Mouse (Mus musculus): ENCODE measurements around the gene Pknox2.
A peak's percentile ranks its signal among the peaks of the same experiment; 100 is the strongest.

Gene Pknox2

DNA sequence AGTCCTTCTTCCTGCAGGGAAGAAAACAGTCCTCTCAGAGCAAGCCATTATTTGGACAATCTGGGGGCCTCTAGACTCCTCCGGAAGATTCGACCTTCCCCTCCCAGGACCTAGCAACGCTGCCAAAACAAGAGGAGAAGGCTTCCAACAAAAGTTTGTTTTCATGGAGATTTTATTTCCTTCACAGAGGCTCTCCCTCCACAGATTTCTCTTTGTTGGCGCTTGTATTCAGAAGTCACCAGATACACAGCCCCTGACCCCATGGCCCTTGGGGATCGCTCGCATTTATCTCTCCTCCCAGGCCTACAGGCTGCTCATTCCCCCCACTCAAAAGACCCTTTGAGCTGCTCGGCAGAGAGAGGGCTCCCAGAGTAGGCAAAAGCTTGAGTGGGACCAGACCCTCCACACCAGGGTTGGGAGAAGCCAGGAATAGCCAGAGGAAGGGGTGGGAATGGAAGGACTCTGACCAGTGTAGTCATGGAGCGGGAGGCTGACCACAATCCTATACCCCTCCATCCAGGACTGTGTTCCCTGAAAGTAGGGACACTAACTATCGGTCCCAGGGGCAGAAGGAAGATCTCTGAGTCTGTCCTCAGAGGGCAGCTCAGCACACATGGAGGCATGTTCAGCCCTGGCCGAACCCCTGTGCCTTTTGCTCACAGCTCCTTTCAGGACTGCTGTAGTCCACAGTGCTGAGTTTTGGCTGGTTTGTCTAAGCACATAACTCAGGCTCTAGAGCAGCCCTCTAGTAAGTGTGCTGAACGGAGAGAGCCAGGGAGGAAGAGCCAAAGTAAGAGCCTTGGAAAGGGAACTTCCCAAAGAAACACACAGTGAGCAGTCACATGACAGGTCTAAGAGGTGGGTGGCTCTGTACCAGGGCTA lies 45.9 kb downstream of the Pknox2 start:
- no peak for DNase-seq (ENCODE audit: low read depth)

DNA sequence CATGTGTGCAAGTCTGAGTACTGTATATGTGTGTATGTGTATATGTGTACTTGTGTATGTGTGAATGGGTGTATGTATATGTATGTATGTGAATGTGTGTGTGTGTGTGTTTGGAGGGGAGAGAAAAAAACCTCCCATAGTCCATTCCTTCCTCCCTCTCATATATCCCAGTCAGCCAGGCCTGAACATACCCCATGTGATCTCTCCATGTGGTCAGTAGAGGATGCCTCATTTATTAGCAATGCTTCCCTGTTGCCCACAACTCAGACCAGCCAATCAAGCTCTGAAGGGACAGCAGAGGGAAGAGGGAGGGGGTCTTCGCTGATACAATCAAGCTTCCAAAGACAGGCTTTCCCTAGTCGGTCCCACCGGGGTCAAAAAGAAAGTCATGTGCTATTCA lies 47.6 kb downstream of the Pknox2 start:
- no peak for DNase-seq (ENCODE audit: low read depth)

DNA sequence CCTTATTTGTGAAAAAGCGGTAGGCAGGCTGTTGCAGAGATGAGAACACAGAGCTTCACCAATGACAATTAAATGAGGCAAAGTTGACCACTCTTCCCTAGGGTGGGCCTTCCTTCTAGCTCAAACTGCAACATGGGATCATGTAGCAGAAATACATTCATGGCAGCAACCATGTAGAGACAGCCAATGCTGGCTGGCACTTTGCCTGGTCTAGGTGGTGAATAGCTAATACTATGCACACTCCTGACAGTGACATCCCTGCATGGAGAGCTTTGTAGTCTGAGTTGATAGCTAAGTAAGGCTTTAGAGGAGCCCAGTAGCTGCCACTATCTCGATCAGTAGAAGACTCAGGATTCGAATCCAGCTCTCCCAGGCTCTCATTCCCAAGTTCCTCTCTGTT lies 48.6 kb downstream of the Pknox2 start:
- DNase-seq (ENCODE audit: low read depth) = no peak

DNA sequence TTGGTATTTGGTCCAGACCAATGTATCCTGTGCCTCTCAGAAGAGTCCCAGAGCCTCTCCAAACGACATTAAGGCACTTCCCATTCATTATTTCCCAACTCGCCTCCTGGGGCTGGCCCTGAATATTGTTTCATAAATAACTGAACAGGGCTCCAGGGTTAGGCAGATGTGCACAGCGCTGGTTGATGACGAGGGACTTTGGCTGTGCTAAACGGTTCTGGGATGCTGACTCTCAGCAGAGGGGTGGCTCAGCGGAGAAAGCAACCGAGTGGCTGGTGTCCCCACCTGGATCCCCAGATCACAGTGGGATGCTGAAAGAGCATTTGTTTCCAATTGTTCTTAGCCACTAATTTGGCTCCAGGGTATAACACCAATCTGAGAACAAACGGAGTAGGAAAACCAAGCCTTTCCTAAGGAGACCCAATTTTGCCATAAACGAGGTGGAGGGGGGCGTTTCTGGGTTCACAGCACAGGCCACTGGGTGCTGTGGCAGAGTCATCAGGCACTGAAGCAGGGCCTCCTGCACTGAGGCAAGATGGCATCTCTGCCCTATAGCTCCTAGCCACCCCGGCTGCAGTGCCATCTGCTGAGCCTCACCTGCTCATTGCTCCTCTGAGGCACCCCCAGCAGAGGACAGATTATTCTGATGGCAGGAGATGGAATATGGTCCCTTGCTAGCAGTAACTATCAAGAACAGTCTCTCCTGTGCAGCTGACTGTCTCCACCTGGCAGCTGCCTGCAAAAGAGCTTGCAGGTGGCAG lies 52.8 kb downstream of the Pknox2 start:
- no peak for DNase-seq (ENCODE audit: low read depth)

DNA sequence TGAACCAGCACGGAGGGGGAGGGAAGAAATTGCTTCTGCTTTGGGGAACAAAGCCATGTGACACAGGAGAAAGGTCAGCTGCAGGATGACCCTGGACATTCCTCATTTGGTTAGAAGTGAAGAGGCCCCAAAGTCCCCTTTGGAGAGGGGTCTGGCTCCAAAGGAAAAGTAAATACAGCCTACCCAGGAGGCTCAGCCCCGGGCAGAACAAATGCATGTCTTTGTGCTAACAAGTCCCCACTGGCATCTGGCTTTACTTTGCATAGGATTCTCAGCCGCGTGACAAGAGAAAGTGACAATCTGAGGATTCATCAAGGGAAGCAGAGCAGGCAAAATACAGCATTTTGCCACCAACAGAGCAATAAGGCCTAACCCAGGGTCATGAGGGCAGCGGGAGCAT lies 54.1 kb downstream of the Pknox2 start:
- no peak for DNase-seq (ENCODE audit: low read depth)

DNA sequence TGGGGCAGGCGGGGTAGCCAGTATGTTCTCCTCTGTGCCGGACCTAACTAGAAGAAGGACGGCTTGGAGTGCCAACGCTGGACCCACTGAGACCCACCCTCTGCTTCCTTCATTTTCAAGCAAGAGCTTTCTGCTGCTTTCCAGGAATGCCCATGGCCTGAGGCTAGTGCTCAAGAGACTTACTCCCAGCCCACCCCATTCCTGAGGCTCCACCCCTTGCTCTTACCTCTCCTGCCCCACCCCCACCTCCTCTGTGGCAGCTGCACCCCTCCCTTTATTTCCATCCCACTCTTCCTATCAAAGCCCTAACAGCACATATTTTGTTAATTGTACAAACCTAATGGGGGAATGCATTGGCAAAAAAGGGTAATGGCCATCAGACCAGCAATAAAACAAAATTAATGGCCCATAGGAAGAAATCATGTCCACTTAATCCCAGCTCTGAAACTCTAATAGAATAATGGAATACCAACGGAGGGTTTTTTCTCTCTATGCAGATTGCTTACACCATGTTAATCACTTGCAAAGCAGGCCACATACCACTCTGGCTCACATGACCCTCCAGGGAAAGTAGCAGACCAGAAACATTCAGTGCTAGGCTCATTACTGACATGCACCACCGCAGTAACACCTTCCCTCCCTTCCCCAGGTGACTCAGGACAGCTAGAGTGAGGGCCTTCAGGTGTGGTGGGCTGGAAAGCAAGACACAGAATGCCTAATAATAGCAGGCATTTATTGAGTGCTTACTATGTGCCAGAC lies 57.1 kb downstream of the Pknox2 start:
- DNase-seq (ENCODE audit: low read depth) = no peak

DNA sequence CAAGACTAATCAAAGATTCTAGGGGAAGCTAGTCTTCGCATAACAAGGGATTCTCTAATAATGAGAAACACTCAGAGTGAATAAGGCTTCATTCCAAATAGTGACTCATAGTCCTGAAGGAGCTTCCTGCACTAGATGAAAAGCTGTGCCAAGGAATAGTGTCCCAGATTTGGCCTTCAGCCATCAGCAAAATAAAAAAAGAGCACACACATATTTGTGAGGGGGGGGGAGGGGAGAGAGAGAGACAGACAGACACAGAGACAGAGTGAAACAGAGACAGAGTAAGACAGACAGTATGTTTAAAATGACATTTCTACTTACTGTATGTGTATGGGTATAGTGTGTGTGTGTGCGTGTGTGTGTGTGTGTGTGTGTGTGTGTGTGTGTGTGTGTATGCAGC lies 61.8 kb downstream of the Pknox2 start:
- DNase-seq (ENCODE audit: low read depth) = no peak

DNA sequence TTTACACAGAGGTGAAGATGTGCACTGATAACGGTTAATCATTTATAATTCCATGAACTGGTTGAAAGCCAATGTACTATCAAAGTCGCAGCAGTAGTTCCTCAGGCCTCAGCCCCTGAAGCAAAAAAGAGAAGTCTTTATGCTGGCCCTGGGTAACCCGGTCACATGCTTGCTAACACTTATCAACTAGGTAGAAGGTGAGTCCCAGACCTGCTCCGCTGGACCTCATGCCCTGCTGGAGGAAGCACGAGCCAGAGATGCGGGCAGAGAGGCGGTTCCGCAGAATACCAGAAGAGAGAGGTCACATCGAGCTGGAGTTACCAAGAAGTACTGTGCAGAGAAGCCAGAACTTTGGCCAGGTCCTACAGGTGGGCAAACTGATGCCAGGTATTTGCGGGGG lies 65.0 kb downstream of the Pknox2 start:
- no peak for DNase-seq (ENCODE audit: low read depth)

DNA sequence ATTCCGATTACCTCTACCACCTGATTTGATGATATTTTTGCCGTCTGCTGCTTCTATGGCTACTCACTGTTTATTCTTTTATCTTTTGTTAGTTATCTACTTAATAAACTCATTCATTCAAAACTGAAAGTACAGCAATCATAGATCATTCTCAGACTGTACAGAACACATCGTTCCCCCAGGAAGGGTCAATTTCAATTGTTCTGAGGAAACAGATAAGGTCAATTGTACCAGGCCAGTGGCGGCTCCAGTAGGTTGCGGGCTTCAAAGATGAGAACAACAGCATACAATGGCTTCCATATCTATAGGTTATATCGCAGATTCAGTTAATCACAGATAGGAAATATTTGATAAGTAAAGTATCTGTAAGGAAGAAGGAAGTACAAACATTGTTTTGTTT lies 66.9 kb downstream of the Pknox2 start:
- DNase-seq (ENCODE audit: low read depth) = no peak

DNA sequence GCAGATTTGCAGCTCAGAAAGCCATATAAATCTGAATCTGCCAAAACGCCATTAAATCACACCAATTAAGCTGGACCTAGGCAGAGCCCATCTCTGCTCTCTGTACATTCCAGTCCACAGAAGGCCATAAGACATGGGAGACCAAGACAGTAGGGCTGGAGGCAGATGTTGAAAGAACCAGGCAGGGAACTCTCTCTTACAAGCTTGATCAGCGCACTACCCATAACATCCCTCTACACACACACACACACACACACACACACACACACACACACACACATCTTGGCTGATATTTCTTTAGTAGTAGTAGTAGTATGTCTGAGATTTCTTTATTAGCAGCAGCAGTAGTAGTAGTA lies 70.2 kb downstream of the Pknox2 start:
- DNase-seq (ENCODE audit: low read depth) = no peak

DNA sequence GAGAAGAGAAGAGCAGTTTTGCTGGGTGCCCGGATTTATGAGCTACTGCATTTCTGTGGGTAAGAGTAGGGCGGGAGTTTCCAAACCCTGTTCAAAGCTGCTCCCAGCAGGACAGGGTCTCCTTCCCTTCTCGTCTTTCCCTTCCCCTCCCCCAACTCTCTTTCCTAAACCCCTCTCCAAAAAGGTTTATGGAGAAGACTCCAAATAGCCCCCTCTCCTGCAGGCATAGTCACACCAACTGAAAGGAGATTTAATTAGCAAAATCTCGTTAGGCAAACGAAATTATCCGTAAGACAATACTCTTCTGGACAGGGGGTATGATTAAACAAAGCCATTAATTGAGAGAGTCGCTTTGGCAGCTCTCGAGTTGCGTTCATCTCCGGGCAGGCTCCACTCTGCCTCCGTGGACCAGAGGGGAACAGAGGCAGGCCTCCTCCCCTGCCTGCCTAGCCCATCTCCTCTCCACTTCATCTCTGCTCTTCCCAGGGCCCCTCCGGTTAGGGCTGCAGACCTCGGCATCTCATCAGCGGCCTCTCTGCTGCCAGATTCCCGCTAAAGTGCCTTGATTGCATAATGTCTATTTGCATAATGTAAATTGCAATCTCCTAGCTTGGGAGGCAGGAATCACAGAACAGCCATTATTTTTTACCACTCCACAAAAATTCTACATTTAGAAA lies 70.7 kb downstream of the Pknox2 start:
- no peak for DNase-seq (ENCODE audit: low read depth)

DNA sequence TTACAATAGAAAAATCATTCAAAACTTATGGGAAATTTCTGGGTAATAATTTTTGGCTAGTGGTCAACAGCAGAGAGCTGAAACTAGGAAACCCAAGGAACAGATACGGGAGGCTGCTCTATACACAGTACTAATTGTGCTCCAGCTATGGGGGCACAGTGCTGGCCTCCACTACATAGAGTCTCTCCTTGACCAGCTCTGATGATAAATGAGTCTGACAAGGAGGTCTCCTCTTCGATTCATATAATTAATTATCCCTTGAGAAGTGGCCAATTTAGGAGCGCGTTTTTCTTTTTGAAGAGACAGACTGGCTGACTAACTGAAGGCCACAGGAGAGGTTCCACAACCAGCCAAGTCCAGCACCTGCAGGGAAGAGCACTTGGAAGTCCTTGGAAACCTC lies 71.3 kb downstream of the Pknox2 start:
- DNase-seq (ENCODE audit: low read depth) = no peak

DNA sequence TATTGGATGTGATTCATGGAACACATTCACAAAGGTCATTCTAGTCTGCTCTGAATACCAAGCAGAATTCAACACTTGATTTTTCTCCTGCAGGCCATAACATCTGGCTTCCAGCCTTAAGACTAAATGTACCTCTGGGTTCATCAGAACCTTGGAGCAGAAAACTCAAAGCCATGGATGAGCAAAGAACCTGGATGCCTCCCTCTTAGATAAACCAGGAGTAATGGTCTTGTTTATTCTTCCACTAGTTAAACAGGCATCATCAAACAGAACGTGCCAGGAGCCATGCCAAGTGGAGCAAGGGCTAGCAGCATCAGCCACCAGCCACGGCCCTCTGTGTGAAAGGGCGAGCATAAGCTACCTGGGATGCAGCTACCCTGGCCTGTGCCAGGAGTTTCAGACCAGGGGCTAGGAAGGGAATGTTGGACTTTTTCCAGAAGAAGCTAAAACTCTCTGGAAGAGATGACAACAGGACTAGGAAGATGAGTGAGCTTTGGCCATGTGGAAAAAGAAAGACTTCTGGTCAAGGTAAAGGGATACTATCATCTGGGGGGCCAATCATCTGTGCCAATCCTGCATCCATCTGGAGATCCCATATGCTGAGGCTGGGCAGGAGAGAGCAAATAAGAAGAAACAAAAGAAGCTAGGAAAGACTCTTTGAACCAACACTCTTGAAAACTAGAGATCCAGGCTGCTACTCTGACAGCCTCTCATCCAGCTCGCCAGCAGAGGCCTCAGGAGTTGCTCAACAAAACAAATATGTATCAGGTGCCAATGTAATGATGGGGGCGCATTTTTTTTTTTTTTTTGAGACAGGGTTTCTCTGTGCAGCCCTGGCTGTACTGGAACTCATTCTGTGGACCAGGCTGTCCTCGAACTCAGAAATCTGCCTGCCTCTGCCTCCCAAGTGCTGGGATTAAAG lies 77.6 kb downstream of the Pknox2 start:
- DNase-seq (ENCODE audit: low read depth) = no peak

DNA sequence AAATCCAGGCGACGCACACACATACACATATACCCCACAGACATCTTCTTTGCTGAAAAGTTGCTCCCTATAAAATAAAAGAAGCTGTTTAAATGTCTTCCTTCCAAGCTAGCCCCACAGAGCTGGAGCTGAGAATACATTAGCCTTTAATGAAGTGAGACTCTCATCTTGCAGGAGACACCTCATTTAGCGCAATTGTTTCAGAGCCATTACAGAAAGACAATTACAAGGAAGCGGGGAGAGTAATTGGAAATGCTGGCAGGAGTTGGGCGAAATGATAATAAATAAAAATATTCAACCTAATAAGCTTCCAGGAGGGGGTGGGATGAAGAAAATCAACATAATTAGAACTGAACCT lies 79.8 kb downstream of the Pknox2 start:
- DNase-seq (ENCODE audit: low read depth) = no peak

DNA sequence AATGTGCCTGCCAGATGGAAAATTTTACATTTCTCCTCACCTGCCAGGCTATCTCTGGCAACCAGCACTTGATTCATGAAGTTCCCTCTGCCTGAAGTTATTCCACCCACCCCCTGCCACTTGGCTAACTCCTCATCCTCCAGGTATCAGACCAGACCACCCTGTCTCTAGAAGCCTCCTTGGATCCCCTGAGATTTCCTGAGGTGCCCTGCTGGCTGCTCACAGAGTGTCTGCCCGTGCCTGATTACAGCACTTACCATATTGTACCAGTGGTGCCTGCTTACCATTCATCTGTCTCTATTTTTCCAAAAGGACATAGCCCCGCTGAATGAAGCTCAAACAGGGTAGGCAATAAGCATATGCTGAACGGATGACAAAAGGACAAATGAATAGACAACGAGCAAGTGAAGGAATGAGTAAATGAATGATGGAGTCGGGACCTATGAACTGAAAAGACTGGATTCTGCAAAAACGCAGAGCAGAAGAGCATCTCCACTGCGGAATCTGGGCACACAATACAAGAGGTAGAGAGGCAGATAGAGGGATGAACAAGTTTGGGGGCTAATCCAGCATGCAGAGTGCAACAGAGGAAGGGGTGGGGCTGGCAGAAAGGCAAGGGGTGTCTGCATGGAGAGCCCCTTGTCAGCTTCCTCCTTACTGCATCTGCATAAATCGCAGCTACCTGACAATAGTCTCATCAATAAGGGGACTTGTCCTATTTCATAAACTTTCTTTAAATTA lies 80.3 kb downstream of the Pknox2 start:
- no peak for DNase-seq (ENCODE audit: low read depth)

DNA sequence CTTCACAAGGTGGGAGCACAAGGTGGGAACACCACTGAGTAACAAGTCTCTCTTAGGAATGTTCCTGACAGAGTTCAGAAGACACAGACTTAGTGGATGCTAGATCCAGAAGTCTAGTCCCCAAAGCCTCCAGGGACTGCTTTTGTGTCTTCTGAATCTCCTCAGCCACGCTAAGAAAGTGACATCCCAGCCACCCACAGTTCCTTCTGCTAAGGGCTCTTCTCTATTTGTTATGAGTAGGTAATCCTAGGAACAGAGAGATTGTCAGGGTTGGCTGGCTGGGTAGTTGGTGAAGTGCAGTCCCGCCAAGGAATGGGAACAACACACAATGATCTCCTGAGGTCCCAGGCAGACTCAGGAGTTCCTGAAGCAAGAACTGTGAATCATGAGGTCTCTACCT lies 85.6 kb downstream of the Pknox2 start:
- DNase-seq (ENCODE audit: low read depth) = no peak

DNA sequence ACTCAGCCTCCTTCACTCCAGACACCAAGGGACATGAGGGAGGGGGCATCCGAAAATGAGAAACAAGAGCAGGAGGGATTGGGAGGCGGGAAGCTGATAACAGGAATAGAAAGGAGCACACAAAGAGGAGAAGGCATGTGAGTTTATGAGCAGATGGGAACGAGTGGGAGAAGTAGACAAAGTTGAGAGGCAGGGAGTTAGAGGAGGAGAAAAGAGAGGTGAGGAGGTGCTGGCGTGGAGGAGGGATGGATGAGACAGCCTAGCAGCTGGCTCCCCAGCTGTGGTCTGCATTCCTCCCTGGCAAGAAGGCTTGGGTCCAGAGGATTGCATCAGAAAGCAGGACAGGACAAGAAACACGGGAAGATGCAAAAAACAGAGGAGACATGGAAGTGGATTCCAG lies 92.5 kb downstream of the Pknox2 start:
- no peak for DNase-seq (ENCODE audit: low read depth)

DNA sequence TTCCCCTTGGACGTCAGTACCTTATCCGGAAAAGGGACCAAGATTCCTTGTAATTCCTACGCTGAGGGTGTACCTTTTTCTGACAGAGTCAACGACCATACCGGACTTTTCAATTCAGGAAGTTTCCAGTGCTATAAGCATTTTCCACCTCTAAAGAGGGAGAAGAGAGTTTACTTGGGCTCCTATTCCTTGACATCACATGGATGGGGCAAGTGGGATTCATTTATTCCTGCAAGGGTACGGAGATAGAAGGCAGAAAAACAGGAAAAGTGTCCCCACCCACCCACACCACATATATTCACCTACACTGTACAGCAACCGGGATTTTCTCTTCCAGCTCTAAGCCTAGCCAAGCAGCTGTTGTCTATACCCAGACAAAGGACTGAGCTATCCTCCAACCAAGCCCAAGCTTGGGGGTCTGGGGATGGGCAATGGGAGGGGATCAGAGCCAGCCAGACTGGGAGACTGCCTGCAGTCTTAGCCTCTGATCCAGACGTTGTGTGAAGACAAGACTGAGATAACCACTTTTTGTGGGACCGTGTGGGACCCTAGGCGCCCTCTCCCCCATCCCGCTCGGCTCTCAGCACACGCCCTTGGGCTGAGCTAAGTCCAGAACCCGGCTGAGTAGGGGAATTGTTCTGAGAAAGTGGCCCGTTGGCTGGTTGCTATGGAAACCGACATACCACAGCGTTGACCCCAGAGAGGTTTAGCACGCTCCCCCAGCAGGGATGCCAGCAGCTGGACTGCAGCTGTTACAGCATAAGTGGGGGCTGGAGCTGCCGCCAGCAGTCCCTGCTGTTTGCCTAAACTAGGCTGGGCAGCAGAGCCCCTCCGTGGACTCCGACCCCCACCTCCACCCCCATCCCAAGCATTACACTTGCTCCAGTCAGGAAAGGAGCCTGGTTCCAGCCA lies 93.3 kb downstream of the Pknox2 start:
- no peak for DNase-seq (ENCODE audit: low read depth)

DNA sequence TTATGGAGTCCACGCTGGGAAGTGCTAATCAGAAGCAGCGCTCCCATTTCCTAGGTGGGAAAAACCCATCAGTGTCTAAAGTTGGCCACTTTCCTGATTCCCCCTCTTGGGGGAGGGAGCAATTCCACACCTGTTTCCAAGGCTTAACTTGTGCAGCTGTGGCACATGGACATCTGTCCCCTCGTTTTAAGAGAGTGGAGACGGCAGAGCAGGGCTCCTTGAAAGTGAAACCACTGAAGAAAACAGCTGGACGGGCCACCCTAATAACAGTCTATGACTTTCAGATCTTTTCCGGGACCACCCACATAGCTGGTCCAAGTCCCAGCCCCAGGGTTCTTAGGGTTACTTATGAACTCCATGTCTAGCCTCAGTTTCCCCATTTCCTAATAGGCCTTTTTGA lies 94.2 kb downstream of the Pknox2 start:
- DNase-seq (ENCODE audit: low read depth) = peak; percentile 4

DNA sequence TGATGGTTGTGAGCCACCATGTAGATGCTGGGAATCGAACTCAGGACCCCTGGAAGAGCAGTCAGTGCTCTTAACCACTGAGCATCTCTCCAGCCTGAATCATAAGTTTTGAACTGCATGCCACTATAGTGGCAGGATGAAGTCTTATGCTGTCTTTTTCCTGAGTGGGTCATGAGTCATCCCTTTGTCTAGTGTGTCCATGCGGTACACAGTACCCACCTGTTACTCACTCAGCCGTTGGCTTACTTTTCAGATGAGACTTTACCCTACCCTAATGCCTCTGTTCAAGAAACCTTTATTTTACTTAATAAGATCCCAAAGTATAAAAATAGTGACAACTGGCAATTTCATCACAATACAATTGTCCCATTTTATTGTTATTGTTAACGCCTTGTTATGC lies 95.5 kb downstream of the Pknox2 start:
- no peak for DNase-seq (ENCODE audit: low read depth)
